Mouse (Mus musculus) kidney, postnatal 36 days (tissue): Measurements from ENCODE around the gene Sh3pxd2b.

Experiments
- DNase-seq, 2 experiments: peaks; one replicate each; pipeline ENCODE4 v3.0.0; 2021 to 2022; ENCODE audit warnings: mixed read lengths in 2 of 2

The Sh3pxd2b gene

DNA sequence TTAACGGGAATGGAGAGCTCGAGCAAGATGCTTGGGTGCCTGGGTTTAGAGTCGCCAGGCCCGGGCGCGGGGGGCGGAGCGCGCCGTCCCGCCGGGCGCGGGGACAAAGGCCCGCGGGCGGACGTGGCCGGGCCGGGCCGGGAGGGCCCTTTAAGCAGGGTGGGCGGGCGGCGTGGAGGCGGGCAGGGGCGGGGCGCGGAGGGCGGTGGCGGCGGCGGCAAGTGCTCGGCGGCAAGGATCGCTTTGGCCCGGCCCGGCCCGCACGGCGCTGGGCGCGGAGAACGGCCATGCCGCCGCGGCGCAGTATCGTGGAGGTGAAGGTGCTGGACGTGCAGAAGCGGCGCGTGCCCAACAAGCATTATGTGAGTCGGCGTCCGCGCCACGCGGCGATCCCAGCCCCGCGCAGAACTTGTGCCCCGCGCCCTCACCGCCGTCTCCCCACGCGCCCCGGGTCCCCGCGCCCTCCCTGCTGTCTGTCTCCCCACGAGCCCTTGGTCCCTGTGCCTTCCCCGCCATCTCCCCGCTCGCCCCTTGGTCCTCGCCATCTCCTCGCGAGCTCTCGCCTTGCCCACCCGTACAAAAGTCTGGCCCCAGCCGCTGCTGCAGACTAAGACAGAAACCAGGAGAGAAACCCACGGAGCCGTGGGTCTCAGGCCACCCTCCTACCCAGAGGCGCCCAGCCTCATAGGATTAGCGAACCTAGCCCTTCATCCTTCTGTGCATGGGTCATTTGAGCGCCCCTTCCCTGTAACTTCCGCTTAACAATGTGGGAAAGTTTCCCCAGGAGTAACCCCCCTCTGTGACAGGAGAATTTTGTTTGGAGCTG is at the start of gene Sh3pxd2b:
TSS of gene Sh3pxd2b (plus strand) at position 214 of the 826 bp plus-strand sequence.
- peak; percentile 70 to 87 for DNase-seq

DNA sequence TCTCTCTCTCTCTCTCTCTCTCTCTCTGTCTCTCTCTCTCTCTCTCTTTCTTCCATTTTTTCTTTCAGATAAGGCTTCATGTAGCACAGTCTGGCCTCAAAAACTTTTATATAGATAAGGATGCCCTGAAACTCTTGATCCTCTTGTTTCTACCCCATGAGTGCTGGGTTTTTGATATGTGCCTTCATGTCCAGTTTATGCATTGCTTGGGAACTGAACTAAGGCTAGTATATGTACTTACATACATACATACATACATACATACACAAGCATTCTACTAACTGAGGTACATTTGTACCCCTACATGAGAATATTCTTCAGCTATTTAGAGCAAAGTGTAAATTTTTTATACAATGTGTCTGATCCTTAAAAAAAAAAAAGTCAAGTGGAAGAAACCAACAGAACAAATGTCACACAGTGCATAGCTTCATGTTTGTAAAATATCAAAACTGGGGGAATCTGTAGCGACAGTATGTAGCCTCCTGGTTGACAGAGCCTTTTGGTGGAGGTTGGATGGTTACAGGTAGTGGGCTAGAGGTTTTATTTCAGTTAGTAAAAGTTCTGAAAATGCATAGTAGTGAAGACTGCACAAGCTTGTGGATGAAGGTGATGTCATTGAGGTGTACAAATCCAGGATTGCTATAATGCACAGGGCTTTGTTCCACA is 49.6 kb upstream of the Sh3pxd2b start:
- DNase-seq, result no peak

DNA sequence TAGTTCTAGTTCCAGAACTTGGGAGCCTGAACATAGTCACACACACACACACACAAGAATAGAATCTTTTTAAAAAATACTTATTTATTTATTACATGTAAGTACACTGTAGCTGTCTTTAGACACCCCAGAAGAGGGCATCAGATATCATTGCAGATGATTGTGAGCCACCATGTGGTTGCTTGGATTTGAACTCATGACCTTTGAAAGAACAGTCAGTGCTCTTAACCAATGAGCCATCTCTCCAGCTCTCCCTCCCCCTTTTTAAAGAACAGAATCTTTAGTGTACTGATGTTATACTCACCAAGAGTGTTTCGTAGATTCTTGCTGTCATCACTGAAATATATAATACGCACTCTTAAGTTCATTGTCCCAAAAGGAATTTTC is 49.1 kb upstream of the Sh3pxd2b start:
- no peak for DNase-seq

DNA sequence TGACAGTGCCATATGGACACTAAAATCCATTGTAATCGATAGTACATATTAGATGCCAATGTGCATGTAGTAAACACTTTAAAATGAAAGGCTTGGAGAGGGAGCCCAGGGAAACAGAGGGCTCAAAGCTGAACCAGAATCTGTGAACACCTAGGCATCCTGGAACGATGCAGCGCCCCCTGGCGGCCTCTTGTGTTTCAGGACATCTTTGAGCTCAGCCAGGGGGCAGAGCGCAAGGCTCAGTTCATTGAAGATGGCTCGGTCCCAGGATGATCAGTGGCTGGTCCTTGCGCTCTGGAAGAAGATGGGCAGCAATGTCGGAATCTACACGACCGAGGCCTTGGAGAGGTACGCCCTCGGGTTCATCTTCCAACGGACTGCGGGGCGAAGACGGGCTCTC is 47.8 kb upstream of the Sh3pxd2b start, which contains the start of gene Hbq1a:
TSS of gene Hbq1a (plus strand) at position 205 of the 400 bp plus-strand sequence.
- DNase-seq, result peak; percentile 50 to 81

DNA sequence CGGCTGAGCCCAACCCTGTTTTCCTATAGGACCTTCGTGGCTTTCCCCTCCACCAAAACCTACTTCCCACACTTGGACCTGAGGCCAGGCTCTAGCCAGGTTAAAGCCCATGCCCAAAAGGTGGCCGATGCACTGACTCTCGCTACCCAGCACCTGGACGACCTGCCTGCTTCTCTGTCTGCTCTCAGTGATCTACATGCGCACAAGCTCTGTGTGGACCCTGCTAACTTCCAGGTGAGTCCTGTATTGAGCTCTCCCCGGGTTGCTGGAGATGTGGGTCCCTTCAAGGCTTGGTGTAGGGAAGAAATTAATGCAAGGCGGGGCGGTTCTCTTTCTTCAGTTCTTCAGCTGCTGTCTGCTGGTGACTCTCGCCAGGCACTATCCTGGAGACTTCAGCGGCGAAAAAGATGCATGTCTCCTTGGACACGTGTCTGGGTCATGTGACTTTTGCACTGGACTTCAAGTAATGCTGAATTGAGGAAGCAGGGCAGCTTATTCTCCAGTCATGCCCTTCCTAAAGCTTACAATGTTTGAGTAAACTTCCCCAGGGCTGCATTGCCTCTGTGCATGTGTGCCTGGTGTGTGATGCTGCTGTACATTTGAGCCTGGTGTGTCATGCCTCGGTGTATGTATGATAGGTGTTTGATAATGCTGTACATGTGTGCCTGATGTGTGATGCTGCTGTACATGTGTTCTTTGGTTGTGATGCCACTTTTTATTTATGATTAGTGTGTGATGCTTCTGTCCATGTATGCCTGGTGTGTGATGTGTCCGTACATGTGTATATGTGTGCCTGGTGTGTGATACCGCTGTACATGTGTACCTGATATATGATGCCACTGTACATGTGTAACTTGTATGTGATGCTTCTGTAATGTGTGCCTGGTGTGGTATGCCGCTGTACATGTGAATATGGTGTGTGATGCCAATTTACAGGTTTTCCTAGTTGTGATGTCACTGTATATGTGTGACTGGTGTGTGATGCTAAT is 47.0 kb upstream of the Sh3pxd2b start:
- no peak for DNase-seq

DNA sequence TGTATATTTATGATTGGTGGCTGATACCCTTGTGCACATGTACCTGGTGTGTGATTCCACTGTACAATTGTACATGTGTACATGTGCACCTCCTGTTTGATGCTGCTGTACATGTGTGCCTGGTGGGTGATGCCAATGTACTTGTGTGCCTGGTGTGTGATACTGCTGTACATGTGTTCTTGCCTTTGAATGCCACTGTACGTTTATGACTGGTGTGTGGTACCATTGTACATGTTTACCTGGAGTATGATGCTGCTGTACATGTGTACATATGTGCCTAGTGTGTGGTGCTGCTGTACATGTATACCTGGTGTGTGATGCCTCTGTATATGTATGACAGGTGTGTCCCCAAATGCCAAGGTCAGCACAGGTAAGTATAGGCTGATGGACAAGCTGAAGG is 46.1 kb upstream of the Sh3pxd2b start:
- DNase-seq, result no peak

DNA sequence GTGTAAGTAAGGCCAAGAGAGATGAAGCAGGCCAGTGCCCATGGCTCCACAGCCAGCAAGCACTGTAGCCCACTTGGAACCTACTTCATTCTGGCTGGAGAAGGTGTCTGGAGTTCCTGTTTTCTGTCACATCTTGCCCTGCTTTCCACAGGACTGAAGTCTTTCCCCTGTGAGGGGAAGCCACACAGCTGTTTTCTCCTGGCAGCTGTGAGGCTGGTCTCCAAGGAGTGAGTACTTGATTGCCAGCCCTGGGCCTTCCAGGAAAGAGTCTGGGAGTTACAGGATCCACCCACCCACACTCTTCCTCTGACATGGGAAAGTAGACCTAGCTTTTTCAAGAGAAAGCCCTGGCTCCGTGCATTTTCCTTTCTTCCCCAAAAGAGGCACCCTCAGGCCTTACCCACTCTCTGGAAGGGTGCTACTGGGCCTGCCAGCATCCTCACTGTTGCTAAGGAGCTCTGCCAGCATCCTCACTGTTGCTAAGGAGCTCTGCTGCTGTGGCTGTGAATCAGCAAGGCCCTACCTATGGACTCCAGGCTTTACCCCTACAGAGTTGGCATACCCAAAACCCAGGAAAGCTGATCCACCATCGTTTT is 44.7 kb upstream of the Sh3pxd2b start:
- no peak for DNase-seq

DNA sequence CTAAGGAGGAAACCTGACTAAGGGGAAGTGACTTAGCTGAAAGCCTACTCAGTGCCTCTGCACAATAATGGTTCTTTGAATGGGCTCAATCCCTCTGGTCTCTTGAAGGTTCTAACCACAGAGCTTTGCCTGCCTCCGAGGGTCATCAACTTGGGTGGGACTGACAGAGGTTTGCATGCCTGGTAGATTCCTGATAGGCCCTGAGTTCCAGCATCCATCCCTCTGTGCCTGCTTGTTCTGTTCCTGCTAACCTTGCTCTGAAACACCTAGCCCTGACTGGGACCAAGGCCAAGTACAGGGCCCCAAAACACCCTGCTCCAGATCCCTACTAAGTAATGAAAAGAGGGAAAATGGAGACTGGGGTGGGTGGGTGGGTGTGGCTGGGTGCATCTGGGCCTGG is 44.2 kb upstream of the Sh3pxd2b start:
- DNase-seq, result no peak

DNA sequence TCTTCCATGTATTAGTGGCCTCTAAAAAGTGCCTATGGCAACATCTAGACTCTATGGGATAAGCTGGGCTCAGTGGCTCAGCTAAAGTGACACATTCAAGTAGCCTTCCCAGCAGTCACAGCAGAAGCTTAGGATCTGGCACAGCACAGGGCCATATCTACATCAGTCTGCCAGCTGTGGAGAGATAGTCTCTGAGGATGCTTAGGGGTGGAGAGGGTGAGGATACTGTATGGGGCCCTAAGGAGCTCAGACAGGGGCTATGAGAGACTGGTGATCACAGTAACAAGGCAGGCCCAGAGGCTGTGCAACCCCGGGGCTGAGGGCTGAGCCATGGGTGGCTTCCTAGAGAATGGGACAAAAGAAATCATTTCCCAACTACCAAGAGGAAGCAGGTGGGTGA is 40.6 kb upstream of the Sh3pxd2b start:
- DNase-seq, result no peak

DNA sequence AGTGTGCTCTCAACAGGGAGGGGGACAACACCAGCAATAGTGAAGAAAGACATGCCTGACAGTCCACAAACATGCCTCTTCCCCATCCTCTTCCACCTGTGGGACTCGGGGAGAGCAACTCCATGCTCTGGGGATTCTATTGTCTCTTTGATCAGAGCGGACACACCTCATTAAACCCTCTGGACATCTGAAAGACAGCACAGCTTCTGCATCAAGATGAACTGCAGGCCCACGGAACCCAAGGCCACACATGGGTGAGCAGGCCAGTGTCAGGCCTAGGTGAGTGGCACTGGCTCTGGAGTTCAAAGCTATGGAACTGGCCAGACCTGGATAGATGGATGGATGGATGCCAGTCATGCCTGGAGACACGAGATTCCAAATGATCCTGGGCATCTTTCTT is 38.2 kb upstream of the Sh3pxd2b start:
- no peak for DNase-seq

DNA sequence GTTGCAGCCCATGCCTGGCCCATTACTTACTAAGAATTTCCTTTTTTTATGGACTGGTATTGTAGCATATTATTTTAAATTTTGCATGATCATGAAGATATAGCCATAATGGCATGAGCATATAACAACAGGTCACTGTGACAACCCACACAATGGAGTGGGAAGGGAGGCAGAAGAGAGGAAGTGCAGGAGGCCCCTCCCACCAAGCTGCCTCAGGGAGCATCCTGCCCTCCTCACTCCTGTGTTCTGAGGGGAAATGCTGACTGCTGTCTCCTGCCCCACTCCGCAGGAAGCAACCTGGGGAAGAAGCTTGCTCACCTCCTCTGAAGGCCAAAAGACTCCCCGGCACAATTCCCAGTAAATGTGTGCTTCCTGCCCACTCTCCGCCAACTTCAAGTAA is 37.7 kb upstream of the Sh3pxd2b start:
- DNase-seq, result no peak

DNA sequence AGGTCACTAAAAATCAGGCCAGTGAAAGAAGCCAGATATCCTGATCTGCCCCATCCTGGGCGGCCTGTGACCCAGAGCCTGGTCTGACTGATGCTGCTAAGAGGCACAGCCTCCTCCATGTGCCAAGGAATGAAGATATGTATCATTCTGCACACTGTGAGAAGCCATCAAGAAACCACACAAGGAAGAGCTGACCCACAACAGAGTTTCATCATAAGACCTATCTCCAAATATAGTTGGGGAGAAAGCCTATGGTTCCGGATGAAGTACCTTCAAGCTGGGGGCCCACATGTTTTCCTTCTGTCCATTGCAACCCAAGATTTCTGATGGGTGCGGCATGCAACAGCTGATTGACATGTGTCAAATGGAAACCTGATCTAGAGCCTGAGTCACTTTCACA is 31.6 kb upstream of the Sh3pxd2b start:
- DNase-seq, result no peak

DNA sequence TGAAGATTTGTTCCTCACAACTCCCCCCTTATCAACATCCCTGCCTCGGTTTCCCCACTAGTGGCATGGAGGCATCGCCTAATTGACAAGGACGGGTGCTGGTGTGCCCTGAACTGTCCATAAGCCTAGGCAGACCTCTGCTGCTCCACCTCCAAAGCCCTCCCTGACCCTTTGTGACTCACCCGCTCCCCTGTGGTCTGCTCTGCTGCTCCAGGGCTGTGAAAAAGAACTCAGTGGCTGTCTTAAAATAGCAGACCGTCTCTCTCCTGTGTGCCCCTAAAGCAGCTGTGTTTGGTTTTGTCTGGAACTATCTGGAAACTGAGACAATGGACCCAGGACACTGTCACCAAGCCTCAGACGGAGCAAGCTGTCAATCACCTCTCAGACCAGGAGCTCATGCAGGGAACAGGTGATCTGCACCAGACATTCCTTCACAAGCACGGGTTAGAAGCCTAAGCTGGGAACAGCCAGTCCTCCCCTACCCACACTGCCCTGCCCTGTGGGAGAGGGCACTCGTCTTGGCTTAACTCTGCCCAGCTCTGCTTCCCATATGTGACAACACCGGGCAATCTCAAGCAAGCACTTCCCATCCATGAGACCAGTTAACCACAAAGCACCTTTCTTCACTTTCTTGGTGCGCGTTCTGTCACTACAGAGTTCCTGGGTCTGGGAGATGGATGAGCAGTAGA is 27.0 kb upstream of the Sh3pxd2b start:
- no peak for DNase-seq

DNA sequence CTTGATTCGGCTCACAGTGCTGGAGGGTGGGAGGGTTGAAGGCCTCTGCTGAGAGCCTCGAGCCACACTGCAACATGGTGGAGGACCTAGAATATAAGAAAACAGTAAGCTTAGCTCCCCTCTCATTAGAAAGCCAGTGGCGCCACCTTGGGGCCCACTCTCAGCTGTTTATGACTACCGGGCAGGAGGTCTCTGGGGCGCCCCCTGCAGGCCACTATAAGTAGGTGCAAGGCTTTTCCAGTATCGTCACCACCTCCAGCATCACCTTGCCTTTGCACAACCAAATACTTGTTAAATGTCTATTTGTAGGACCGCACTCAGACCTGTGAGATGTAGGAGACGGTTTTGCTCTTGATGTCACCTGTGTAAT is 26.4 kb upstream of the Sh3pxd2b start:
- peak; percentile 48 to 84 for DNase-seq

DNA sequence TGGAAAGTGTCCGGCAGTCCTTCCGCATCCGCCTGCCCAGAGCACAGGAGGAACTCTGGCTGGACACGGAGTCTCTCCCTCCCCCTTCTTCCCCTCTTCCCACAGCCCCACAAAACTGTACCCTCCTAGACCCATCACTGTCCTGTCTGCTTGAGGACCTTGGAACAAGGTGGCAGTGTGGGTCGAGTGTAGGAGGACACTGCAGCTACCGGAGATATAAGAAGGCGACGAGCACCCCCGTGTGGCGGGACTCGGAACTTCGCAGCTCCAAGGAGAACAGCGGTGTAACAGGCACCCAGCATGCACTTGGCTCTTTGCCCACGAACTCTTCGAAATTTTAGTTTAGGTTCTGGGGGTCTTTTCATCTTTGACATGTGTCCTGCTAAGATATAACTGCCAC is 23.0 kb upstream of the Sh3pxd2b start:
- DNase-seq, result peak; percentile 86 to 95

DNA sequence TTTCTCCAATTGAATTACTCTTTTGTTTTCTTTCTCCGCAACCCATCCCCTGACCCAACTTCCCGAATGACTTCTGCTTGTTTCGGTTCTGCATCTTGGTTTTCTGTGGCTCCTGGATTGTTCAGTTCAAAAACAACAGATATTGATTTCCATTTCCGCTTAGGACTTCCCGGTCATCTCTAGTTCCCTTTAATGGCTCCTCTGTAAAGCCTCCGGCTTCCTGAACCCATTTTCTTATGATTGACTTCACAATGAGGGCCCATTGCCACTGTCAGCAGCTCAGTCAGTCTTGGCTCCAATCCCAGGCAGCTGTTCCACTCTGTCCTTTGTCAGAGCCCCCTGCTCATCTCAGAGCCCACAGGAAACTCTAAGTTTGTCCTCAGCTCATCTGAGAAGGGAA is 16.5 kb upstream of the Sh3pxd2b start:
- DNase-seq, result peak; percentile 58 to 63

DNA sequence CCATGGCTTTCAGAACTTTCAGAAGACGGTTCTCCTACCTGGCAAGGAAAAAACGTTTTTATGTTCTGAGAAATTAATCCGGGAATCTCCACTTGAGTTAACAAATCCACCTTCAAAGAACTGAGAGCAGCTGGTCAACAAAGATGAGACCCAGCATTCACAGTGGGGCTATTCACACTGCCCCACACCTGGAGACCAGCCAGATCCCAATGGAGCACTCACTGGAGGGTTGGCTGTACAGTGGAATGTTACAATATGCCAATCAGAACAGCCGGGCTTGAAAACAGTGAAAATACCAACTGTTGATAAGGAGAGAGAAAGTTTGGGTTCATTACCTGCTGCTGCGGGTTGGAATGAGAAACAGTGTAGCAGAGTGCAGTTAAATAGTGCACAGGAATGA is 15.8 kb upstream of the Sh3pxd2b start:
- no peak for DNase-seq

DNA sequence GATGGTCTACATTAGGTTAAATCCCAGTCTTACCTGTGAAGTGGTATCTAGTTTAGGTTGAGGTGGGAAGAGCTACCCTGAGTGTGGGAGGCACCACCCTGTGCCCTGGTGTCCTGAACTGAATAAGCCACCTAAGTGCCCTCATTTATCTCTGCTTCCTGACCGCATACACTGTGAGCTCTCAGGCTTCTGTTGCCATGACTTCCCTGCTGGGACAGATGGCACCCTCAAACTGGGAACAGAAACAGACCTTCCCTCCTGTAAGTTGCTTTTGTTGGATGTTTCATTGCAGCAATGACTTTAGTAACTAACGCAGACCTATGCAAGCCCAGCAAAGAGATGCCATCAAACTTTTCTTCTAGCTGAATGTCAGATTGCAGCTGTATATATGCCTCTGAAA is 14.4 kb upstream of the Sh3pxd2b start:
- no peak for DNase-seq

DNA sequence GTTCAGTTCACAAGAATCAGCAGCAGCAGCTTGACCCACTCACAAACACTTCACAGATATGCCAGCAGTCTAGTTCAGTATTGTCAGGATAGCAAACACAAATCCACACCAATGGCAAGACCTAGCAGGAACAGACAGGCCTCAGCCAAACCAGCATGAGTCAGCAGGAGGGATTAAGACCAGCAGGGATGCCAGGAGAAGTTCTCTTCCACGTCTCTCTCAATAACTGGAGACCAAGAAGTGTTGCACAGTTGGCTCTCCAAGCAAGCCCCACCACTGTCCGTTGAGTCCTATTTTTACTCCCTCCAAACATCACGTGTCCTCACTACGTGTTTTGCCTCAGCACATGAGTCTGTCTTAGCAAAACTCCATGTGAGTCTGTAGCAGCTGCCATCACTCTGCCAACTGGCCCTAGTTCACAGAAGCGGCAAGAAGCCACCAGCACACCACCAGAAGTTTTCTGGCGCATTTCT is 11.1 kb upstream of the Sh3pxd2b start:
- no peak for DNase-seq

DNA sequence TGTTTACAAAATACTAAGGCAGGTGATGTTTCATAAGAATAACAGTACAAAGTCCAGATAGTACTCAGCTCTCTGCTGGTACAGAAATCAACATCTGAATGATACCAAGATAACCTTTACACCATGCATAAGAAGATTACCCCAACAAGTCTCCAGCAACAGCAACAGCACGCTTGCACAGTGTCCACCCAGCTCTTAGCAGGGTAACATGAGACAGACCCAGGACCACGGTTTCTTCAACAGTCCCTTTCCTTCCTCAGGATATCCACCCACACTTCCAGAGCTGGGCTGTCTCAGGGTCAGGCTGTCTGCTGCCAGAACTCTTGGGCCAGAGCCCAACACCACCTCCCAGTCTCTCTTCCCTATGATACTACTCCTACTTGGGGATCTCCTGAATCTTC is 8.5 kb upstream of the Sh3pxd2b start:
- DNase-seq, result peak; percentile 68 to 75

DNA sequence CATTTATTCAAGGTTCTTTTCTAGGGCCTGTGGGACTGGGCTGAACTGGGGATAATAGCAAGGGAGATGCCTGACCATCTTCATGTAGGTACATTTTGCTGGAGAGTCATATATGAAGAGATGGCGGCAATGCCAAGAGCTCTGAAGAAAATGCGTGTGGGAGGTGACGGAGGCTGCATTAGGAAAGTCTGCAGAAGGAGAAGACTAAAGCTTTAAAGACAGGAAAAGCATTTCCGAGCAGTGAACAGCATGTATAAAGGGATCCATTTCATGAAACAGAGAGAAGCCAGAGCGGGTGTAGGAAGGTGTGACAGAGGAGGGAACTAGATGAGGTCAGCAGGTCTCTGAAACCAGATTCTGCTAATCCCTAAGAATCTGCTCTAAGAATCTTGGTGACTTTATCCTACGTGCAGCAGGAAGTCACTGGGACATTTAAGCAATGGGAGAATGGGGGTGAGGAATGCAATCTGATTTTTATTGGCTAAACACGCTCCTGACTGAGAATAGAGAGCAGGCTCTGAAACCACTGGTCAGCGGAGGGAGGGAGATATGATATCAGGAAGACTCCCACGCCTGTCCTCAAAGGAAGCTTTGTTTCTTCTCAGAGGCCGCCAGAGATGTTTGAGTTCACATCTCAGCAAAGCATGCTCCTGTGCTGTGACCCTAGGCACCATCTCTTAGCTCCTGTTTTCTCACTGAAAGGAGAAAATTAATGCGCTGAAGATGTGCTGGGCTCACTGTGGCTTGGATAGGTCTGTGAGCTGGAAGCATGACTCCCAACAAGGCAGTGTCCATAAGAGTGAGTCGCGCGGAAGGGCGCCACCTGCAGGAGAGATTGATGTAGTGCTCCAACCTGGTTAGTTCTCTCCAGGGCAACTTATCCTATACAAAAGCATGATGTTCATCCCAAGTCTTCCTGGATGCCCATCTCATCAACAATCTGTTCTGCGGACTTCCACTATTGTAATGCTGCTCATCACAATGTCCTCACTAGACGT is 6.8 kb upstream of the Sh3pxd2b start:
- peak; percentile 27 to 73 for DNase-seq
